Mouse (Mus musculus) liver, embryonic 13.5 days (tissue): ENCODE measurements at regions not wholly inside any gene's neighbourhood (a gene's known extent, or its start where the extent isn't known, plus 50 kb on each side); places are given as distances from the start of the nearest gene placed in this dataset.

Experiments
- ATAC-seq: fragments of 200-750 bp; cut with Nextera tagmentation; 2 replicates; pipeline ENCODE4 v1.8.0; 2017; ENCODE audit warnings: low read depth, mild to moderate bottlenecking, moderate number of reproducible peaks, moderate library complexity
- DNase-seq: peaks from one replicate; pipeline ENCODE4 v3.0.0; 2022
- H3K27ac ChIP-seq: fragments of 300-500 bp; sonication (generic); 2 replicates; pipeline ENCODE4 v1.5.1; 2015; ENCODE audit warnings: moderate library complexity, mild to moderate bottlenecking, inconsistent platforms
- H3K27me3 ChIP-seq: fragments of 300-500 bp; sonication (generic); 2 replicates; pipeline ENCODE4 v1.6.1; 2015; ENCODE audit warnings: mild to moderate bottlenecking, inconsistent platforms
- H3K36me3 ChIP-seq: fragments of 300-500 bp; sonication (generic); 2 replicates; pipeline ENCODE4 v1.6.1; 2015; ENCODE audit warnings: mild to moderate bottlenecking, inconsistent platforms
- H3K4me1 ChIP-seq: fragments of 300-500 bp; sonication (generic); replicated peaks from 2 replicates; pipeline ENCODE4 v1.6.1; 2015; ENCODE audit warnings: inconsistent platforms
- H3K4me2 ChIP-seq: fragments of 300-500 bp; sonication (generic); 2 replicates; pipeline ENCODE4 v1.6.1; 2015; ENCODE audit warnings: inconsistent platforms, mild to moderate bottlenecking, moderate library complexity
- H3K4me3 ChIP-seq: fragments of 300-500 bp; sonication (generic); replicated peaks from 2 replicates; pipeline ENCODE4 v1.5.1; 2015; ENCODE audit warnings: mild to moderate bottlenecking, inconsistent platforms
- H3K9ac ChIP-seq: fragments of 300-500 bp; sonication (generic); 2 replicates; pipeline ENCODE4 v1.6.1; 2015; ENCODE audit warnings: mild to moderate bottlenecking, inconsistent platforms
- H3K9me3 ChIP-seq: fragments of 300-500 bp; sonication (generic); replicated peaks from 2 replicates; pipeline ENCODE4 v1.6.1; 2016; ENCODE audit warnings: inconsistent platforms
- WGBS: fragments of 180-500 bp; shearing (Covaris S2); methylation state at CpG from one replicate; pipeline ENCODE4 v1.1.7; 2015; ENCODE audit not compliant: insufficient replicate concordance; 5-methylcytosine and 5-hydroxymethylcytosine counted together

GRCm38 (mm10) chr4:153542631-153543031, 60.0 kb upstream of the Ajap1 start:
- WGBS = 62% methylated on average over 13 of the region's 13 CpGs
- no peak overlapping the region for H3K9ac ChIP-seq
- H3K4me2 ChIP-seq = no peak overlapping the region
- H3K27ac ChIP-seq = no peak overlapping the region
- H3K36me3 ChIP-seq = no peaks in the 10 kb centered on the region
- ATAC-seq (no peak), DNase-seq (no peak)
- H3K27me3 ChIP-seq = no peaks in the 10 kb centered on the region
- no peaks in the 10 kb centered on the region for H3K4me1 ChIP-seq
- 0 out of 2 replicates have a peak, but pooled peaks cover 1% of the 10 kb centered on the region for H3K9me3 ChIP-seq
- no peak overlapping the region for H3K4me3 ChIP-seq

DNA sequence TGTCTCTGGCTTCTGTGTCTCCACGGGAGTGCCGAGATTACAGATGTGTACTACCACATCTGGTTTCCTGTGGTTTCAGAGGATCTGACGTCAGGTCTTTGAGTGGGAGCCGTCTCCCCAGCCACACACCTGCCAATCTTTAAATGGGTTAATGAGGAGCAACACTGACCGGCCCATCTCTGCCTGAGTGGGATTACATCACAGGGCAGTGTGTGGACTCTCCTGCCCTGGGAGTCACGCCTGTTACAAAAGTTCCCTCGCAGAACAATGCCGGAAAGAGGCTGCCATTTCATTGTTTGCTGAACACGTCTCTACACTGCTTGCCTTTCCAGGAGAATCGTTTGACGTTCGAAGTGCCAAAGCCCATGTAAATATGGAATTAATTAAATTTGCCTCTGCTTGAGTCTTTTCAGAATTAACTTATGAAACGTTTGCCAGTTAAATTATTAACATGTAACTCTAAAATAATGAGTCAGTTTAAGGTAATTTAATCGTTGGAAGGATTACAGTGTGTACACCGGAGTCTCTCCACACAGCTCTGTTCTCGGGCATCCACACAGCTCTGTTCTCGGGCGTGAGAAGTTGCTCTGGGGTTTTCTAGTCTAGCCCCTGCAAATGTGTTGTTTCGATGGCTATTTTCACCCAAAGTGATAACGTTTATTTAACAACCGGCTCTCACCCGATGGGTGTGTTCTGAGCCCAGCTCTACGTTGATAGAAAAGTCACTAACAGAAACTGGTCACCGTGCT, 61.5 kb upstream of the Ajap1 start:
- H3K27ac ChIP-seq = no peak overlapping the region
- 48% methylated on average over 24 of the region's 24 CpGs for WGBS
- H3K4me1 ChIP-seq = no peaks in the 10 kb centered on the region
- no peaks in the 10 kb centered on the region for H3K36me3 ChIP-seq
- no peak for DNase-seq
- H3K9me3 ChIP-seq = peaks cover 6% of the 10 kb centered on the region; the same call in 1 of the 2 replicates
- no peak overlapping the region for H3K4me2 ChIP-seq
- no peaks in the 10 kb centered on the region for H3K27me3 ChIP-seq
- no peak overlapping the region for H3K4me3 ChIP-seq
- no peak for ATAC-seq
- no peak overlapping the region for H3K9ac ChIP-seq

GRCm38 (mm10) chr4:153546709-153547108, 64.1 kb upstream of the Ajap1 start:
- Histone ChIP-seq H3K27me3 (no peaks in the 10 kb centered on the region), H3K4me1 (no peaks in the 10 kb centered on the region), H3K4me2 (no peak overlapping the region), H3K27ac (no peak overlapping the region), H3K4me3 (no peak overlapping the region), H3K36me3 (no peaks in the 10 kb centered on the region), H3K9me3 (peaks cover 12% of the 10 kb centered on the region; the same call in 1 of the 2 replicates), H3K9ac (no peak overlapping the region)
- ATAC-seq (no peak), DNase-seq (no peak)
- 73% methylated on average over 7 of the region's 7 CpGs for WGBS

DNA sequence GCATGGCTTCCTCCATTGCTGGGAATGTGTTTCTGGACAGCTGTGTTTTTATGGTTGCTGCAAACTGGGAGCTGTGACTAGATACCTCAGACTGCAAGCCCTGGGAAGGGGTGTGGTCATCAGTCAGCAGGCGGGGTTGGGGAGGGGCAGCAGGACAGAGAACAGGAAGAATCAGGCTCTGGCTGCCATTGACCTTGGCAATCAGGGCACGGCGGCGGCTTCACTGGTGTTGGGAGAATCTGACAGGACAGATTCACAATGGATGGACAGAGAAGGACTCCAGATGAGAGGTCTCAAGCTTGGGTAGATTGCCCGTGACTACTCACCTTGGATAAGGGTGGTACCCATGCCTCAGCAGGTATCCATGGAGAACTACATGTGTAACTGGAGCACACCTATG, 64.5 kb upstream of the Ajap1 start:
- DNase-seq = no peak
- Histone ChIP-seq H3K9ac (no peak overlapping the region), H3K4me3 (no peak overlapping the region), H3K27ac (no peak overlapping the region), H3K9me3 (peaks cover 12% of the 10 kb centered on the region; the same call in 1 of the 2 replicates), H3K4me1 (no peaks in the 10 kb centered on the region), H3K4me2 (no peak overlapping the region), H3K27me3 (no peaks in the 10 kb centered on the region), H3K36me3 (no peaks in the 10 kb centered on the region)
- ATAC-seq = no peak
- WGBS = 65% methylated on average over 5 of the region's 5 CpGs

- 76% methylated on average over 13 of the region's 13 CpGs for WGBS
- Histone ChIP-seq H3K36me3 (no peaks in the 10 kb centered on the region), H3K9ac (no peak overlapping the region), H3K9me3 (peaks cover 12% of the 10 kb centered on the region; the same call in 1 of the 2 replicates), H3K4me2 (no peak overlapping the region), H3K4me1 (no peaks in the 10 kb centered on the region), H3K4me3 (no peak overlapping the region), H3K27ac (no peak overlapping the region), H3K27me3 (no peaks in the 10 kb centered on the region)
- ATAC-seq (no peak), DNase-seq (no peak)
Observed at GRCm38 (mm10) chr4:153547871-153548270, 65.3 kb upstream of the Ajap1 start.

- Histone ChIP-seq H3K36me3 (no peaks in the 10 kb centered on the region), H3K27me3 (no peaks in the 10 kb centered on the region), H3K27ac (no peak overlapping the region), H3K9ac (no peak overlapping the region), H3K4me1 (no peaks in the 10 kb centered on the region), H3K4me2 (no peak overlapping the region), H3K4me3 (no peak overlapping the region), H3K9me3 (peaks cover 12% of the 10 kb centered on the region; the same call in 1 of the 2 replicates)
- no peak for DNase-seq
- 74% methylated on average over 7 of the region's 7 CpGs for WGBS
- ATAC-seq = no peak
Observed at GRCm38 (mm10) chr4:153551291-153551690, 68.7 kb upstream of the Ajap1 start.

DNA sequence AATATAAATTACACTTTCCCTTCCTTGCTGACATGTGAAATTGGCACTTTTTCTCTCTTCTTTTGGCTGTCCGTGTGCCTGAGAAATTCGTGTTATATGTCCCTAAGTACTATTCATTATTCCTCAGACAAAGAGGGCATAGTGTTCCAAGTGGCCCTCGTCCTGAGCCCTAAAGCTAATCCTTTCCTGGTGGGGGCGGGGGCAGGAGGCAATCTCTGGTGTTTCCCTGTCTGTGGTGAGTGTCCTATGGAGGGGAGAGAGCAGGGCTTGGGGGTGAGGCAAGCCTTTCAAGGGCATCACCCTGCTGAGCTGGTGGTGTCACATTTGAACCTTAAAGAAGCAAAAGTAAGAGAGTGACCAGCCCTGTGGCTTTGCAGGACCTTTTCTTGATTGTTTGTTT, 69.9 kb upstream of the Ajap1 start:
- no peaks in the 10 kb centered on the region for H3K4me1 ChIP-seq
- DNase-seq (no peak), ATAC-seq (no peak)
- H3K4me3 ChIP-seq = no peak overlapping the region
- H3K9me3 ChIP-seq = peaks cover 12% of the 10 kb centered on the region; the same call in 1 of the 2 replicates
- H3K27ac ChIP-seq = no peak overlapping the region
- no peak overlapping the region for H3K9ac ChIP-seq
- no peaks in the 10 kb centered on the region for H3K27me3 ChIP-seq
- H3K36me3 ChIP-seq = no peaks in the 10 kb centered on the region
- H3K4me2 ChIP-seq = no peak overlapping the region
- 37% methylated on average over 4 of the region's 4 CpGs for WGBS

DNA sequence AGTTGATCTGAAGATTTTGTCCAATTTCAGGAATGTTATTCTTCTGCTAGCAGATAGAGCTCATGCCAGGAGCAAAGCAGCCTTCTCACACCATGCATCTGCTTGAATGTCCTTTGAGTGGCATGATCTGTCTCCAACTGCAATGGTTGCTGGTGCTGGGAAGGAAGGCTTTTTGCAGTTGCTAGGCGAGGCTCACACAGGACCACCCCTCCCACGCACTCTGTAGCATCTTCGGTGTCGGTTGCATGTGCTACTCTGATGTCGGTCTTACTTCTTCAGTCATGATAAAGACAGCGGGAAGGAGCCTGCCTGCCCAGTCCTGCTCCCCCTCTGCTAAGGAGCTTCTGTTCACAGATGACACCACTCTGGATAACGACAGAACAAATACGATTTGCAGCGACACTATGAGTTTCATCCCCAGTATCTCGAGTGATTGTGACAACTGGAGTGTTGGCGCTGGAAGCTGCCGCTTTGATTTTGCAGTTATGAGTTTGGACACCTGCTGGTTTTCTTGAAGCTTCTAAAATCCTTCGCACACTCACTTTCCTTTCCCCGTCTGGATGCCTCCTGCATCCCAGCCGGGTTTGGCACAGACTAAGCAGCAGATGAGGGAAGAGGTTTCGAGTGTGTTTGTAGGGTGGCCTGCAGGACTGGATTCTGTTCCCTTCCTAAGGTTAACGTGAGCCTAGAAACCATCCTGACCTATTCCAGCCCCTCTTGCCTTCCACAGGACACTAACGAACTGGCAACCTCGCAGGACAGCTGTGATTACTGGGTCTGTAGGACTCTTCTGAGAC, 75.4 kb upstream of the Ajap1 start:
- 62% methylated on average over 19 of the region's 19 CpGs for WGBS
- H3K27ac ChIP-seq = no peak overlapping the region

DNA sequence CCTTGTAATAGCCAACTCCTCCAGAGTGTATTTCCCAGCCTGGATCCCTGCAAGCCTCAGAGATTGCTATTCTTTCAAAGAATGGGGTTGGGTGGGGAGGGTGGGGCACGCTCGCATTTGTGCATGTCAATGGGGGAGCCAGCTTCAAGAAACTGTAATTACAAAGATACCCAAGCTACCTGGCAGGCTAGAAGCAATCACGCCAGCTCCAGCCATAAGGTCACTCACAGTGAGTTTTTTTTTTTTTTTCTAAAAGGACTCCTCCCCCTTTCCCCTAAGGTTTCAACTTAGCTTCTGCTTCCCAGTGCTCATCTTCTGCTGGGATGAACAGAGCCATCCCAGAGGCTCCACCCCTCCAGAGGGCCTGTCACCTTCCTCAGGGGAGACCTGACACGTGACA, 77.0 kb upstream of the Ajap1 start:
- WGBS = 53% methylated on average over 4 of the region's 4 CpGs
- DNase-seq (no peak), ATAC-seq (no peak)
- no peaks in the 10 kb centered on the region for H3K27me3 ChIP-seq
- no peaks in the 10 kb centered on the region for H3K4me1 ChIP-seq
- no peaks in the 10 kb centered on the region for H3K36me3 ChIP-seq
- H3K4me2 ChIP-seq = no peak overlapping the region
- H3K9ac ChIP-seq = no peak overlapping the region
- no peak overlapping the region for H3K4me3 ChIP-seq
- H3K9me3 ChIP-seq = 0 out of 2 replicates have a peak, but pooled peaks cover 3% of the 10 kb centered on the region
- no peak overlapping the region for H3K27ac ChIP-seq

More for the DNA sequence above, 75.4 kb upstream of the Ajap1 start:
- Histone ChIP-seq H3K4me3 (no peak overlapping the region), H3K4me2 (no peak overlapping the region), H3K36me3 (no peaks in the 10 kb centered on the region), H3K9ac (no peak overlapping the region), H3K27me3 (no peaks in the 10 kb centered on the region), H3K4me1 (no peaks in the 10 kb centered on the region), H3K9me3 (0 out of 2 replicates have a peak, but pooled peaks cover 3% of the 10 kb centered on the region)
- ATAC-seq (no peak), DNase-seq (no peak)

- Histone ChIP-seq H3K27me3 (no peaks in the 10 kb centered on the region), H3K4me2 (no peak overlapping the region), H3K36me3 (no peaks in the 10 kb centered on the region), H3K27ac (no peak overlapping the region), H3K9me3 (0 out of 2 replicates have a peak, but pooled peaks cover 3% of the 10 kb centered on the region), H3K4me3 (no peak overlapping the region), H3K4me1 (no peaks in the 10 kb centered on the region), H3K9ac (no peak overlapping the region)
- 68% methylated on average over 11 of the region's 11 CpGs for WGBS
- ATAC-seq = no peak
- no peak for DNase-seq
Observed at GRCm38 (mm10) chr4:153560193-153560592, 77.6 kb upstream of the Ajap1 start.

DNA sequence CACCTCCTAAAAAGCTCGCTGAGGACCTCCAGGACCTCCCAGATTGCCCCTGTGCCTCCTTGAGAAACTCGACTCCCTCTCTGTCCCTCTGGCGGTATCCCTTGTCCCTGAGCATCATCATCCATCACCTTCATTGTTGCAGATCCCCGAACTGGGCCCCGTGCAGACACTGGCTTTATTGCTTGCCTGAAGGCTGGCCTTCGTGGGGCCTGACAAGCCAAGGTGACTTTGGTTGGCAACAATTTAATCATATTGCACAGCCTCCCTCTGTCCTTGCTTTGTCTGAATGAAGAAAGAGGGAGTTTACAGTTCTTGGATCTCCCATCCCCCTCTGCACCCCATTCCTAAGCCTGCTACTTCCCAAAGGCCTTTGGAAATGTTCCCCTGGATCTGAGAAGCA, 78.3 kb upstream of the Ajap1 start:
- no peak overlapping the region for H3K9ac ChIP-seq
- 48% methylated on average over 6 of the region's 6 CpGs for WGBS
- ATAC-seq (no peak), DNase-seq (no peak)
- 0 out of 2 replicates have a peak, but pooled peaks cover 3% of the 10 kb centered on the region for H3K9me3 ChIP-seq
- no peaks in the 10 kb centered on the region for H3K27me3 ChIP-seq
- H3K27ac ChIP-seq = no peak overlapping the region
- H3K36me3 ChIP-seq = no peaks in the 10 kb centered on the region
- no peak overlapping the region for H3K4me2 ChIP-seq
- no peak overlapping the region for H3K4me3 ChIP-seq
- H3K4me1 ChIP-seq = no peaks in the 10 kb centered on the region
